In the genomic region with DNA sequence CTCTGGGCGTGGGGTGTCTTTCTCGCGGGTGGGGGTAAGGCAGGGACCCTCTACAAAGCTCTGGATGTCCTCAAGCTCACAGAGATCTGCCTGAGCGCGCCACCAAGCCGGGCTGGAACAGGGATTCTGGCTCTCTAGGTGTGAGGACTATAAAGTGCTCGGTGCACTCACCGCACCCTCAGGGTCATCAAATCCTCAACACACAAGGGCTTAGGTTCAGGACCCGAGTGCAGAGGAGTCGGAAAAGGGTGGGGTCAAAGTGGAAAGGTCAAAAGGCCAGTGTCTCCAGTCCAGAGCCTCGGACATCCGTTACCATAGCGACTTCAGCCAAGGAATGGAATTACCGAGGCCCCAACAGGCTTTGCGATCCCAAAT, we compare ENCODE assay signal across 8 mouse cellular contexts. TPM values are rescaled to one million over a fixed set of nuclear protein-coding genes. Genes with fewer than 3 reads are reported as not detected.
DNase-seq lines count a peak whose midpoint lies in the region; ATAC-seq and TF ChIP-seq lines count a peak whose summit lies in the region.

No protein-coding gene starts in this region.

- intact Hi-C loops in heart, postnatal 25 days (cut with DNase I): no loop called here

- H3K9me3 ChIP-seq in heart, embryonic 11.5 days (replicated peaks; ENCODE audit: control insufficient read depth, low read length): no peaks in the 10 kb centered on the region
- H3K9me3 ChIP-seq in ES-Bruce4 (replicated peaks; ENCODE audit: control insufficient read depth, insufficient read depth, low read length, poor library complexity, severe bottlenecking): no peaks in the 10 kb centered on the region

- 5% methylated on average over 15 of the region's 15 CpGs for WGBS in heart, embryonic 11.5 days (ENCODE audit: insufficient replicate concordance)

- DNase-seq in heart, postnatal 25 days (ENCODE audit: low spot score): no peak
- no peak for DNase-seq in embryo, embryonic 10 days (ENCODE audit: low spot score)
- DNase-seq in ovary, adult 18-20 months (ENCODE audit: low spot score): no peak
- DNase-seq in adrenal gland, postnatal 25 days: no peak

- 0 out of 2 replicates have a peak, but pooled peaks cover 3% of the 10 kb centered on the region for H3K4me1 ChIP-seq in heart, embryonic 11.5 days (ENCODE audit: control insufficient read depth, insufficient read depth, low read length)
- H3K4me1 ChIP-seq in ES-Bruce4 (ENCODE audit: control insufficient read depth, insufficient read depth, low read length): no peaks in the 10 kb centered on the region

- no peak for TF ChIP-seq CTCF in ES-Bruce4 (IDR thresholded peaks at IDR 0.05; ENCODE audit: low read depth, low read length)

- H3K27ac ChIP-seq in heart, embryonic 11.5 days (ENCODE audit: low read depth, low read length): no peak overlapping the region
- H3K27ac ChIP-seq in ES-Bruce4 (ENCODE audit: insufficient read depth, low read length): peak overlapping the region; percentile 31; the same call in 1 of the 2 replicates

- 0 out of 2 replicates have a peak, but pooled peaks cover 3% of the 10 kb centered on the region for H3K36me3 ChIP-seq in heart, embryonic 11.5 days (ENCODE audit: control insufficient read depth, insufficient read depth, low read length)
- H3K36me3 ChIP-seq in ES-Bruce4 (ENCODE audit: control insufficient read depth, insufficient read depth, low read length, poor library complexity, severe bottlenecking): peaks cover 30% of the 10 kb centered on the region

- peak overlapping the region; percentile 62 for H3K4me2 ChIP-seq in heart, embryonic 11.5 days

- TF ChIP-seq POLR2A in ES-Bruce4 (IDR thresholded peaks at IDR 0.05; ENCODE audit: insufficient read depth, low read length): no peak

- TF ChIP-seq EP300 in ES-Bruce4 (IDR thresholded peaks at IDR 0.05; ENCODE audit: insufficient read depth, low read depth, low read length): peak; percentile 50; the same call in 1 of the 2 replicates

- H3K27me3 ChIP-seq in heart, embryonic 11.5 days (ENCODE audit: control insufficient read depth, insufficient read depth, low read length): no peaks in the 10 kb centered on the region
- H3K27me3 ChIP-seq in ES-Bruce4 (ENCODE audit: control insufficient read depth, insufficient read depth, low read length, poor library complexity, severe bottlenecking): no peaks in the 10 kb centered on the region

- H3K9ac ChIP-seq in heart, embryonic 11.5 days (ENCODE audit: low read depth, low read length): peak overlapping the region; percentile 44; the same call in 1 of the 2 replicates
- 0 out of 2 replicates have a peak overlapping the region, but pooled peaks have one; percentile 7 for H3K9ac ChIP-seq in ES-Bruce4 (ENCODE audit: low read depth, poor library complexity, severe bottlenecking)

- peak; percentile 10 for ATAC-seq in heart, embryonic 11.5 days (replicated peaks; ENCODE audit: insufficient number of reproducible peaks, low FRiP score, low TSS enrichment)
- ATAC-seq in granulocyte monocyte progenitor cell, adult 5-6 weeks (replicated peaks; ENCODE audit: poor library complexity, severe bottlenecking): peak; percentile 2
- peak; percentile 8; the same call in 1 of the 2 replicates for ATAC-seq in megakaryocyte-erythroid progenitor cell, adult 5-6 weeks (replicated peaks; ENCODE audit: low FRiP score, low TSS enrichment, poor library complexity, severe bottlenecking)

- H3K4me3 ChIP-seq in heart, embryonic 11.5 days (ENCODE audit: low read depth, low read length): peak overlapping the region; percentile 64
- H3K4me3 ChIP-seq in ES-Bruce4 (ENCODE audit: low read depth, low read length): peak overlapping the region; percentile 54

RNA-seq across cellular contexts. Expression of gene Nek2, which starts 0.3 kb away (rescaled TPM):
- 27.0 and 32.2 TPM in 2 replicates for polyA plus RNA-seq in heart, embryonic 11.5 days (2014; fragmentation: Nextera tagmentation; extraction: Ambion mirVana)
- total RNA-seq in heart, postnatal 25 days (2021): under 1 TPM; 0.57 to 0.78 TPM
- polyA plus RNA-seq in ES-Bruce4 (2011; ENCODE audit: insufficient read depth, insufficient read length, low read depth, missing spikeins): 79.5 and 80.3 TPM in 2 replicates
- 6.3 and 7.1 TPM in 2 replicates for total RNA-seq in granulocyte monocyte progenitor cell, adult 5-6 weeks (2014; fragmentation: Nextera tagmentation)
- total RNA-seq in granulocyte monocyte progenitor cell, adult 5-6 weeks (2017): 28.8 and 42.1 TPM in 2 replicates
- total RNA-seq in megakaryocyte-erythroid progenitor cell, adult 5-6 weeks (2014; fragmentation: Nextera tagmentation): 23.4 and 29.8 TPM in 2 replicates
- 34.9 and 36.3 TPM in 2 replicates for total RNA-seq in megakaryocyte-erythroid progenitor cell, adult 5-6 weeks (2017)
- total RNA-seq in adrenal gland, postnatal 25 days (2021): 6.7 and 6.8 TPM in 2 replicates
